Mouse (Mus musculus) heart, embryonic 16.5 days (tissue): Measurements from ENCODE around the gene Shroom3. TPM values are rescaled to one million over a fixed set of nuclear protein-coding genes. Genes with fewer than 3 reads are reported as not detected.

Source experiments
- ATAC-seq: fragments of 200-750 bp; cut with Nextera tagmentation; replicated peaks from 2 replicates; pipeline ENCODE4 v1.8.0; 2017; ENCODE audit warnings: moderate number of reproducible peaks; ENCODE audit not compliant: insufficient read depth, low FRiP score; ENCODE audit errors: extremely low read depth
- H3K27ac ChIP-seq: fragments of 300-500 bp; sonication (generic); 2 replicates; pipeline ENCODE4 v1.5.1; 2014; ENCODE audit warnings: mild to moderate bottlenecking, low read length, control low read depth, moderate library complexity
- H3K27me3 ChIP-seq: fragments of 300-500 bp; sonication (generic); 2 replicates; pipeline ENCODE4 v1.6.1; 2014; ENCODE audit warnings: low read length, mixed read lengths; ENCODE audit not compliant: control insufficient read depth, insufficient read depth
- H3K36me3 ChIP-seq: fragments of 300-500 bp; sonication (generic); 2 replicates; pipeline ENCODE4 v1.6.1; 2014; ENCODE audit not compliant: control insufficient read depth, insufficient read depth
- H3K4me1 ChIP-seq: fragments of 300-500 bp; sonication (generic); 2 replicates; pipeline ENCODE4 v1.6.1; 2014; ENCODE audit warnings: low read length, mixed read lengths; ENCODE audit not compliant: control insufficient read depth, insufficient read depth
- H3K4me2 ChIP-seq: fragments of 300-500 bp; sonication (generic); 2 replicates; pipeline ENCODE4 v1.6.1; 2014; ENCODE audit warnings: low read depth, mild to moderate bottlenecking, control low read depth, low read length
- H3K4me3 ChIP-seq: fragments of 300-500 bp; sonication (generic); 2 replicates; pipeline ENCODE4 v1.5.1; 2014; ENCODE audit warnings: mild to moderate bottlenecking, control low read depth, low read length
- H3K9ac ChIP-seq: fragments of 300-500 bp; sonication (generic); 2 replicates; pipeline ENCODE4 v1.6.1; 2014; ENCODE audit warnings: low read length, control low read depth
- H3K9me3 ChIP-seq: fragments of 300-500 bp; sonication (generic); replicated peaks from 2 replicates; pipeline ENCODE4 v1.6.1; 2016; ENCODE audit warnings: low read length; ENCODE audit not compliant: control insufficient read depth
- WGBS: fragments of 180-500 bp; shearing (Covaris S2); extraction: QIAGEN DNeasy Blood & Tissue Kit; methylation state at CpG from one replicate; pipeline ENCODE4 v1.1.7; 2014; 5-methylcytosine and 5-hydroxymethylcytosine counted together
- polyA plus RNA-seq: library from polyadenylated mRNA; unstranded; fragments of >200 nt; fragmentation: Nextera tagmentation; extraction: Ambion mirVana; gene quantifications from 2 replicates; pipeline ENCODE4 v1.2.1, GENCODE M21; 2015

Gene Shroom3
- polyA plus RNA-seq, 1 experiment from 2014 or later, result 11.7 TPM

DNA sequence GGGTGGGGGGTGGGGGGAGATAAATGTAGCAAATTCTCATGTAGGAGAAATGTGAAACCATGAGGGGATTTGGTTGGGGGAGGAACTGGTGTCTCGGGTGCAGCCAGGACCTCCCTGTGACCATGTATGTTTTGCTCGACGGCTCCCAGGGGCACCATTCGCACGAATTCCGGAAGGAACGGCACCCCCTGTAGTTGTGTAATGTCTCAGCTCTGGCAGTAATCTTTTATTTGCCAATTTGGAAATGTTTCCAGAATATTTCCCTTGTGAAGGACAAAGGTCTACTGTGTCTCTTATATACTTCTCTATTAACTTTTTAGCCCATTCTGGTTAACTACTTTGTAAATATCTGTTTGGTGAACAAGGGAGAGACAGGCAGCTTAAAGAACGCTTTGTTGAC, 27.5 kb downstream of the Shroom3 start:
- Histone ChIP-seq H3K4me1 (no peaks in the 10 kb centered on the region), H3K9ac (no peak overlapping the region), H3K9me3 (no peaks in the 10 kb centered on the region), H3K4me2 (no peak overlapping the region), H3K4me3 (no peak overlapping the region), H3K36me3 (no peaks in the 10 kb centered on the region), H3K27me3 (no peaks in the 10 kb centered on the region), H3K27ac (no peak overlapping the region)
- ATAC-seq, result no peak
- 76% methylated on average over 8 of the region's 8 CpGs for WGBS

DNA sequence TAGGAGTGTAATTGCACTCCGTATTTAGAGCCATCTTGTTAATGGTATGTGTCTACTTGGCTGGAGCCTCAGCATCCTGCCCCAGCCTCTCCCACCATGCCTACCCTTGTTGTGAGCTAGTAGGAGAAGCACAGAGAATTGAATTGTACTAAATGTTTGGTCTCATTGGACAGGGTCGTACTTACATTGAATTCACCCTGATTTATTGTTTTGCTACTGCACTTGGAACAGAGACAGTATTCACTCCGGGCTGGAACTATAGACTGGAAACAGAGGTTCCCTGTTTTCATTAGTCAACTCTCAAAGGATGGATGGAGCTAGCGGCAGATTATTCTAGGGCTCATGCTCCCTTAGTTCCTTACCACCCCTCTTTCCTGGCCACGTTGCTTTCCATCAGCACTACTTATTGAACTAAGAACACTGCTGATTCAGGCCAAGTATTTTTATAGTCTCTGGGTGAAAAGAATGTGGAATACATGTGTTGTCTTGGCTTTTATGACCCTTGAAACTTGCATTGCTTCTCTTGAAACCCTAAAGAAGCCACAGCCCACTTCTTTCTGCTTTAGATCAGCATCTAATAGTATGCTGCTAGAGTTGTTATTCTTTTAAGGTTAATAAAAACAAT, 28.5 kb downstream of the Shroom3 start:
- H3K36me3 ChIP-seq, result no peaks in the 10 kb centered on the region
- no peaks in the 10 kb centered on the region for H3K9me3 ChIP-seq
- no peaks in the 10 kb centered on the region for H3K4me1 ChIP-seq
- no peak overlapping the region for H3K4me2 ChIP-seq
- H3K27ac ChIP-seq, result no peak overlapping the region
- H3K4me3 ChIP-seq, result no peak overlapping the region
- H3K27me3 ChIP-seq, result no peaks in the 10 kb centered on the region
- no peak for ATAC-seq
- H3K9ac ChIP-seq, result no peak overlapping the region
- WGBS, result 73% methylated on average over 5 of the region's 5 CpGs

DNA sequence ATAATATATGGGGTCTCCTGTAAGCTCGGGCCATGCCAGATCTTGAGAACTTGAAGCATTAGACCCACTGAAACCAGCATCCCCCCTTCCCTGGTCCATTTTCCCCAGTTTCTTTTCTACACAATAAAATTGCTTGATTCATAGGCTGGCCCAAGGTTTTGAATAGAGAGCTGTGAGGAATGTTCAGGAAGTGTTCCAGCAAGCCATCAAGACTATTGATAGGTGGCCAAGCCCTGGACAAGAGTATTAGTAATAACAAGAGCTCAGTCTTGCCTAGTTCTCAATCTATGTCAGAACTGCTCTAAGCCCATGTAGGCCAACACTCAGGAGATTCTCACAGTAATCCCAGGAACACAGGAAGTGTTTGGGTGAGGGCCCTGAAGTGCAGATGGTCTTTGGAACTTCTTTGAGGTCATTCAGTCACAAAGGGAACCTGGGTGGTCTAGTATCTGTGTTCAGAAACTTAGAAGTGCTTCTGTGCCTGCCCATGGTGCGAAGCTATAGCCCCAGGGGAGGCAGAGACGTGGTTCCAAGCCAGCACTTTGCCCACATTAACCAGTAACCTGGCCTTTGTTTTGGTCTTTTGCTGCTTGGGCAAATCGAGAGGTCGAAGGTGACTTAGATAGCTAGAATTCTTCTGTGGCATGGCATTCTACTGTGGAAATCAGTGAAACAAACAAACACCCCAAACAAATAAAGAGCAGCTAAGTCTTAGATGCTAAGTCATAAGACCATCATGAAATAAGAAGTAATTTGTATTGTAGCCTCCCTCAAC, 29.6 kb downstream of the Shroom3 start:
- H3K4me2 ChIP-seq, result no peak overlapping the region
- no peaks in the 10 kb centered on the region for H3K9me3 ChIP-seq
- no peaks in the 10 kb centered on the region for H3K4me1 ChIP-seq
- no peak overlapping the region for H3K9ac ChIP-seq
- no peak overlapping the region for H3K27ac ChIP-seq
- H3K4me3 ChIP-seq, result no peak overlapping the region
- WGBS, result 89% methylated on average over 5 of the region's 5 CpGs
- ATAC-seq, result no peak
- no peaks in the 10 kb centered on the region for H3K36me3 ChIP-seq
- H3K27me3 ChIP-seq, result no peaks in the 10 kb centered on the region

DNA sequence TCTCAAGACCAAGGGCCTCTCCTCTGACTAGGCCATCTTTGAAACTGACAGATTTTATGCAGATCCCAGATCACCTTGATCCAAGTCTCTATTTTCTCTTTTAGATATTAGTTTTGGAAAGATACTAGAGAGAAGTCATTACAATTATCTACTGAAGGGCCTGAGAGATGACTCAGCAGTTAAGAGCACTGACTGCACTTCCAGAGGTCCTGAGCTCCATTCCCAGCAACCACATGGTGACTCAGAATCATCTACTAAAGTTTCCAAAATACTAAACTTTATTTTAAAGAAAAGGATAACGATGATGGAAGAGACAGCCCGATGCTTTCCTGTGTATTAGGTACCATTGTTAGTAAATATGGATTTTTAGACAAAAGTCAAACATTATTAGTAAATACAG, 31.7 kb downstream of the Shroom3 start:
- Histone ChIP-seq H3K4me3 (no peak overlapping the region), H3K9ac (no peak overlapping the region), H3K9me3 (no peaks in the 10 kb centered on the region), H3K27me3 (no peaks in the 10 kb centered on the region), H3K4me1 (no peaks in the 10 kb centered on the region), H3K4me2 (no peak overlapping the region), H3K36me3 (no peaks in the 10 kb centered on the region), H3K27ac (no peak overlapping the region)
- WGBS, result 90% methylated on average over 2 of the region's 2 CpGs
- no peak for ATAC-seq

DNA sequence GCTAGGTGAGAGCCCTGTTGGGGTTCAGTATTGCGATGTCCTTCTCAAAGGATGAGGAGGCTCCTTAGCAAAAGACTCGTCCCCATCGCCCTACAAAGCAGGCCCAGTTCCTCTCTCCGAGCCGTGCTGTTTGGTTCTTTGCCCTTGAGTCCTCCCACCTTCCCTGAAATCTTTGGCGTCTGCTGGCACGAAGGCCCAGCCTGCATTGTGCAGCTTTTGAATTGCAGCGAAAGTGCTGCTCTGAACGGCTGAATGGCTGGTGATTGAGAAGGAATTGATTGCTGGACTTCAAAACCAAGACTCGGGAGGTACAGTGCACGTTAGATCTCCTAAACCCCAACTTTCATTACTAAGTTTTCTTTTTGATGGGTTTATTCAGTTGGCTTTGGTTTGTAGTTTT, 32.1 kb downstream of the Shroom3 start:
- Histone ChIP-seq H3K27ac (no peak overlapping the region), H3K27me3 (no peaks in the 10 kb centered on the region), H3K36me3 (no peaks in the 10 kb centered on the region), H3K4me1 (no peaks in the 10 kb centered on the region), H3K4me2 (no peak overlapping the region), H3K9me3 (no peaks in the 10 kb centered on the region), H3K4me3 (no peak overlapping the region), H3K9ac (no peak overlapping the region)
- ATAC-seq, result no peak
- WGBS, result 68% methylated on average over 11 of the region's 11 CpGs

DNA sequence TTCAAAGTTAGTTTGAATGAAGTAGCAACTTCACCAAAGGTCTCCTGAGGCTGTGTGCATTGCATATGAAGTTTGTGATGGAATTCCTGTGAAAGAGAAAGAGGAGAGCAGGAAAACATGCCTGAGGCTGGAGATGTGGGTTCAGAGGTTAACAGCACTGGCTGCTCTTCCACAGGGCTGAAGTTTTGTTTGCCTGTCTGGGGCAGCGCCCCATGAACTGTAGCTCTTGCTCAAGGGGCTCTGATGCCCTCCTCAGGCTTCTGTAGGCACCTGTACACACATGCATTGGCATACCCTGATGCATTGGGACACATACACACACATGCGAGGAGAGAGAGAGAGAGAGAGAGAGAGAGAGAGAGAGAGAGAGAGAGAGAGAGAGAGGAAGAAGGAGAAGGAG, 32.7 kb downstream of the Shroom3 start:
- H3K9ac ChIP-seq, result no peak overlapping the region
- no peak overlapping the region for H3K4me3 ChIP-seq
- no peaks in the 10 kb centered on the region for H3K36me3 ChIP-seq
- H3K27ac ChIP-seq, result no peak overlapping the region
- H3K9me3 ChIP-seq, result no peaks in the 10 kb centered on the region
- no peak for ATAC-seq
- H3K4me2 ChIP-seq, result no peak overlapping the region
- no peaks in the 10 kb centered on the region for H3K27me3 ChIP-seq
- 82% methylated on average over 2 of the region's 2 CpGs for WGBS
- no peaks in the 10 kb centered on the region for H3K4me1 ChIP-seq

DNA sequence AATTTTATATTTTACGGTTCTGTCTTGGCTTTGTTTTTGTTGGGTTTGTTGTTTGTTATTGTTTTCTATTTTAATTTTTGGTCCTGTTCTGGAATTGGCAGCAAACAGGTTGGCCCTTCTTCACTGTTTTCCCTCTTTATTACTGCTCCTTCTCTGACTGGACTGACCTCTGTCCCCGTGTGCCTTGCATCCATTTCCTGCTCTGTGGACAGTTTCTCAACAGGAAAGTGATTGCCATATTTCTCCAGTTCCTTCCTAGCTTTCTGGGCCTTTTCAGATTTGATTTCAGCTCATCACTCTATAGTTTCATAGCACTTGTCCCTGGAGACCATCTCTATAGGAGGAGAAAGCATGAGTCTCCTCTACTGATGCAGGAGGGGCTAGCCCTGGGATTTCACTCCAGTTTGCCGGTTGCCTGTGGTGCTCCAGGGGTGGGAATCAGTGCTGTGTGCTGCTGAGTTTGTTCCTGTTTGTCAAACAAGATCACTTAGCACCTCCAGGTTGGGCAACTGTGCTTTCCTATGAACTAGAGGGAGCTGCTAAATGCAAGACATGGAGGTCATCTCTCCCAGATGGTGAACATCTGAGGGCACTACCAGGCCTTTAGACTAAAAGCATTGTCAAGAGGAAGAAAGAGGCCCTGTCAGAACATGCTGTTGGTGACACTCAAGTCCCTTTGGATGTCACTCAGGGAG, 34.6 kb downstream of the Shroom3 start:
- Histone ChIP-seq H3K27ac (no peak overlapping the region), H3K9ac (no peak overlapping the region)
- 67% methylated on average over 3 of the region's 3 CpGs for WGBS

DNA sequence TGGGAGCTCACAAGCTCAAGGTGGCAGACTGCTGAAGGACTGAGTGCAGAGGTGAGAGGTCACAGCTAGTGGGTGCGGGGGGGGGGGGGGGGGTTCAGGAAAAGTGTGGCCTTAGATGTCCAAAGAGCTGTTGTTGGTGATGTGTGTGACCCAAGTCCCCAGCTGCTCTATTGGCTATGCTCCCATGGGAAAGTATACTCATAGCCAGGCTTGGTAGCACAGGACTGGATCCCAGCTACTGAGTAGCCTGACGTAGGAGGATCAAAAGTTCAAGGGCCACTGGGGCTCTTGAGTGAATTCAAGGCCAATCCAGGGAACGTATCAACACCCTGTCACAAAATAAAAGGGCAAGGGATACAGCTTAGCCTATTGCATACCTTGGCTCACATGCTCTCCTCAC, 35.6 kb downstream of the Shroom3 start:
- ATAC-seq, result no peak
- H3K36me3 ChIP-seq, result no peaks in the 10 kb centered on the region
- no peaks in the 10 kb centered on the region for H3K4me1 ChIP-seq
- no peaks in the 10 kb centered on the region for H3K27me3 ChIP-seq
- no peak overlapping the region for H3K4me3 ChIP-seq
- WGBS, result 84% methylated on average over 2 of the region's 3 CpGs
- no peak overlapping the region for H3K27ac ChIP-seq
- H3K4me2 ChIP-seq, result no peak overlapping the region
- no peak overlapping the region for H3K9ac ChIP-seq
- no peaks in the 10 kb centered on the region for H3K9me3 ChIP-seq

More for the DNA sequence above, 34.6 kb downstream of the Shroom3 start:
- no peaks in the 10 kb centered on the region for H3K27me3 ChIP-seq
- no peak overlapping the region for H3K4me3 ChIP-seq
- H3K4me2 ChIP-seq, result no peak overlapping the region
- ATAC-seq, result no peak
- H3K4me1 ChIP-seq, result no peaks in the 10 kb centered on the region
- no peaks in the 10 kb centered on the region for H3K36me3 ChIP-seq
- H3K9me3 ChIP-seq, result no peaks in the 10 kb centered on the region

DNA sequence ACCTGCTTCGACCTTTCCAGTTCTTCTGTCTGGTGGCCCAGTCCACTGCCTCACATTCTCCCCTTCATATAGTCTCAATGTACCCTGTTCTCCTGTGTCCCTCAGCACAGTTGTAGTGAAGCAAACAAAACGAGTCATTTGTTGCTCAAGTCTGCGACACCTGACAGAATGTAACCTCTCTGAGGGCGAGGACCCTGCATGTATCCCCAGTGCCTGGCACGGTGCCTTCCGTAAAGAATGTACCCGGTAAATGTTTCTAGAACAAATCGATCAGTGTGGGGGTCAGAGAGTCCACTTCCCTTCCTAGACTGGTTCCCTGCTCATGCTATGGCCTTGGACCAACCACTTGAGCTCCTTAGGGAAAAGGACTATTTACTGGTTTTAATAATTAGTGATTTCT, 38.4 kb downstream of the Shroom3 start:
- H3K9me3 ChIP-seq, result no peaks in the 10 kb centered on the region
- no peak for ATAC-seq
- WGBS, result 88% methylated on average over 8 of the region's 8 CpGs
- H3K27ac ChIP-seq, result no peak overlapping the region
- no peaks in the 10 kb centered on the region for H3K36me3 ChIP-seq
- no peak overlapping the region for H3K4me2 ChIP-seq
- H3K9ac ChIP-seq, result no peak overlapping the region
- no peaks in the 10 kb centered on the region for H3K27me3 ChIP-seq
- H3K4me3 ChIP-seq, result no peak overlapping the region
- no peaks in the 10 kb centered on the region for H3K4me1 ChIP-seq
